Mouse (Mus musculus) cerebellum, adult 11 months (tissue): ENCODE results near the gene Hacd3.
"Not testable (repeated sequence)": the region's sequence is repeated elsewhere in the genome, so short reads cannot be mapped to it uniquely, and the experiment has no call there.

Experiments used
- DNase-seq: peaks from one replicate; pipeline ENCODE4 v3.0.0; 2022

The Hacd3 gene

GRCm38 (mm10) chr9:65016978-65017827 is 4.3 kb downstream of the Hacd3 start:
- no peak for DNase-seq

- DNase-seq = no peak
These were observed 5.1 kb downstream of the Hacd3 start for GRCm38 (mm10) chr9:65016241-65016977.

- DNase-seq = no peak
These were observed 5.9 kb downstream of the Hacd3 start for GRCm38 (mm10) chr9:65015461-65016222.

GRCm38 (mm10) chr9:65011304-65011703 is 10.2 kb downstream of the Hacd3 start:
- no peak for DNase-seq

GRCm38 (mm10) chr9:65010632-65011031 is 10.9 kb downstream of the Hacd3 start:
- DNase-seq = no peak

- DNase-seq = no peak
These were observed 15.8 kb downstream of the Hacd3 start for GRCm38 (mm10) chr9:65005737-65006136.

GRCm38 (mm10) chr9:65001481-65001880 is 20.0 kb downstream of the Hacd3 start:
- no peak for DNase-seq

- not testable (repeated sequence) for DNase-seq
These were observed 26.0 kb downstream of the Hacd3 start for GRCm38 (mm10) chr9:64995464-64995863.

- DNase-seq = no peak
These were observed 31.2 kb downstream of the Hacd3 start for GRCm38 (mm10) chr9:64990291-64990690.

- DNase-seq = no peak
These were observed 33.0 kb downstream of the Hacd3 start for GRCm38 (mm10) chr9:64988443-64988842.

- DNase-seq = no peak
These were observed 33.8 kb downstream of the Hacd3 start for GRCm38 (mm10) chr9:64987651-64988050.

GRCm38 (mm10) chr9:64985807-64986206 is 35.7 kb downstream of the Hacd3 start:
- DNase-seq = no peak

- DNase-seq = no peak
These were observed 36.3 kb downstream of the Hacd3 start for GRCm38 (mm10) chr9:64985037-64985794.

- DNase-seq = no peak
These were observed 39.6 kb downstream of the Hacd3 start for GRCm38 (mm10) chr9:64981904-64982303.

GRCm38 (mm10) chr9:64980548-64980947 is 40.9 kb downstream of the Hacd3 start:
- no peak for DNase-seq

- no peak for DNase-seq
These were observed 60.5 kb downstream of the Hacd3 start for GRCm38 (mm10) chr9:64960978-64961320.

GRCm38 (mm10) chr9:64960117-64960977 is 61.1 kb downstream of the Hacd3 start, which contains the start of gene Ints14:
Gene Ints14, plus strand, starts transcription at chr9:64960905.
- DNase-seq = peak; percentile 96

GRCm38 (mm10) chr9:64957276-64957675 is 64.2 kb downstream of the Hacd3 start:
- no peak for DNase-seq

GRCm38 (mm10) chr9:64956337-64956736 is 65.2 kb downstream of the Hacd3 start:
- no peak for DNase-seq

- no peak for DNase-seq
These were observed 68.3 kb downstream of the Hacd3 start for GRCm38 (mm10) chr9:64953190-64953589.

GRCm38 (mm10) chr9:64952055-64952454 is 69.4 kb downstream of the Hacd3 start:
- DNase-seq = no peak
